Mouse (Mus musculus): ENCODE results near the gene Jhy.

Jhy gene

DNA sequence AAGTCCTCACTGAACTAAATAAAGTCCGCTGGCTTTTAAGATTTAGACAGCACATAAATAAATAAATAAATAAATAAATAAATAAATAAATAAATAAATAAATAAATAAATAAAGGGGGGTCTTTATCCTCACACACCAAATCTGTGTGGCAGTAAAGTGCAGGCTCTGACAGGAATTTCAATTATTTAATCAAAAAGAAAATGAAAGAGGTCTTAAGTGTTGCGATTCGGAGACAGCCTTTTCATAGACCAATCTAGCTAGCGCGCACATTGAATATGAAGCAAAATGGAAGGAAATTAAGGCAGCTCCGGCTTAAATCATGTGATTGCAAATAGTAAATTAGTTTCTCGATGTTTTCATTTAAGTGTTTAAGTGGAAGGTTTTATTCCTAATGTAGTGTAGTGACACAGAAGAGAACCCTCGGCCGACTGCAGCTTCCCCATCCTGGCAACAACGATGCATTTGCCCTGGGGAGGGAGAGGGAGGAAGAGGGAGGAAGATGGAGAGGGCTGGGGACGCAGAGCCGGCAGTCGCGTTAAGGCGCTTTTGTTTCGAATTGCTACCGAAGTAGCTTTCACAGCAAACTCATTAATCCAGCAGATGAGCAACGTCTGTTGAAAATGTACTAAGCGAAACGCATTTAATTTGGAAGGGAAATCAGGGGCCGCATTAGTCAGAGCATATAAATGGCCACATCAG is 105.3 kb downstream of the Jhy start:
- no peak for DNase-seq (ENCODE audit: low spot score in 2 of 2)

GRCm38 (mm10) chr9:40851515-40851914 is 112.4 kb downstream of the Jhy start:
- no peak for DNase-seq (ENCODE audit: low spot score in 2 of 2)

Measured in thymus, postnatal 10 days (tissue).